Mouse (Mus musculus): ENCODE measurements around the gene Pip5k1b. TPM values are rescaled to one million over a fixed set of nuclear protein-coding genes. Genes with fewer than 3 reads are reported as not detected.

Gene Pip5k1b
- polyA plus RNA-seq, 1 experiment = 10.4 TPM

DNA sequence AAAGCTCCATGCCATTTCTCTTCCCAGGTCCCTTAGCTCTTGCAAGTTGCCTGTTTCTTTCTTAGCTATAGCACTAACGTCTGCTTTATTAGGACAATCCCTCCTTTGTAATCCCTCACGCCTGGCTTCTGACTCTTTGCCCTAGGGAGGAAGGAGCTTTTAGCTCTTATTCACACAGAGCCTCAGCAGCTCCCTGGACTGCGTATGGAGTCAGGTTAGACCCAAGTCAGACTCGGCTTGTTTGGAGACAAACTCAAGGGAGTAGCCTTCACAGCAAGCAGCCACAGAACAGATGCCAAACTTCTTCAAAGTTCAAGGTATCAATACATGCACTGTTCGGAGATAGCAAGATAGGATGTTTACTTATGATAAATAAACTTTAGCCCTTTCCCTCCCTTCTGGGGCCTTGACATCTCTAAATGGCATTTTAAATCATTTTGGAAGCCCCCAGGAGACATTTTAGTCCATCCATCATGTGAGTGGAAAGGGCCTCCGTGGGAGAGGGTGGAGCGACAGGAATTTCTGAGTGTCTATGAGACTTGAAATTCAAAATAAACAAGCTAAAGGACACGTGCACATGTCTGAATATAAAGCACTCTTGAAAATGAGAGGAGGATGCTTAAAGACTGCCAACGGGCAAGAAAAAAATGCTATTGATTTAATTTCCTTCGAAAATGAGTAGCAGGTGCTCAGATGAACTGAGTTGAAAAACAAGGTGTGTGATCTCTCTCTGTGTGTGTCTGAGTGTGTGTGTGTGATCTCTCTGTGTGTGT, 231.6 kb downstream of the Pip5k1b start:
- Histone ChIP-seq H3K4me1 (ENCODE audit: control insufficient read depth, insufficient read depth, low read length) (no peaks in the 10 kb centered on the region), H3K27ac (ENCODE audit: control insufficient read depth, insufficient read depth, low read depth, low read length, poor library complexity) (no peak overlapping the region), H3K4me3 (replicated peaks; ENCODE audit: control insufficient read depth, low read depth, low read length) (no peak overlapping the region)
- TF ChIP-seq CTCF (IDR thresholded peaks at IDR 0.05; ENCODE audit: control insufficient read depth, insufficient read depth, low read length) (no peak), POLR2A (IDR thresholded peaks at IDR 0.05; ENCODE audit: borderline replicate concordance, control insufficient read depth, low read depth, low read length) (no peak)
- WGBS = 84% methylated on average over 10 of the region's 10 CpGs

DNA sequence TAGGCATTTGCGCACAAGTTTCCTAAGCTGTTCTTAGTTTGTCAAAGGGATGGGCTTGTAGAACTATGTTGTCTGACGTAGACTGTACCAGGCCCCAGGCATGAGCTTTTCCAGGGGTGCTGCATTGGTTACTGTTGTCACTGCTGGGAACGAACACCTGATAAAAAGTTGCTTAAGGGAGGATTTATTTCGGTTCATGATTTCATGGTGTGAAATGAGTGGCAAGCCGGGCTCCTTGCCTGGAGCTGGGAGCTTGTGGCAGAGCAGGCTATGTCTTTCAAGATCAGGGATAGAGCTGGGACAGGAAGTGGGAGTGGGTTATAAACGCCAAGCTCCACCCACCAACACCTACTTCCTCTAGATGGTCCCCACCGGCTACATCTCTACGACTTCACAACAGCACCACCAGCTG, 233.8 kb downstream of the Pip5k1b start:
- H3K27ac ChIP-seq (ENCODE audit: control insufficient read depth, insufficient read depth, low read depth, low read length, poor library complexity) = no peak overlapping the region

DNA sequence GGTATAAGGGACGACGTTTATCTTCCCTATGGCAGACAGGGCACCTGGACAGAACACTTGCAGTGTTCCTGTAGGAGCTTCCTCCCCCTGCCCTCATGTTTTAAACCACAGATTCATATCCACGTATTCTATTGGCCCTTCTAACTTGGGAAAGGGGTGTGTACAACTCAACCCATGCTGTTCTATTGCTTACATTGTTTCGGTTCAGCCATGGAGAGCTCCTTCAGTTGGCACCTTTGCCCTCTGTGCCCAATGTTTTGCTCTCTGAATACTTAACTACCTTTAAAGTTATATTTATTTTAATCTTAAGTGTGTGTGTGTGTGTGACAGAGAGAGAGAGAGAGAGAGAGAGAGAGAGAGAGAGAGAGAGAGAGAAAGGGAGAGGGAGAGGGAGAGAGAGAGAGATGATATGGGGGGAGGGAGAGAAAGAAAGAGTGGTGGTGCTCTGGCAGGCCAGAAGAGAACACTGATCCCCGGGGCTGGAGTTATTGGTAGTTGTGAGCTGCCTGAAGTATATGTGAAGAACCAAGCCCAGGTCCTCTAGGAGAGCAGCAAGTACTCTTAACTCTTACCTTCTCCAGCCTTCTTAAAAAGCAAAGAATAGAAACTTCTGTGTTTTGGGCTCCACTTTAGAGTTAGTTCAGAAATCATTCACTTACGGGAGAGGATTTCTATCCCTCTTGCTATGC, 234.3 kb downstream of the Pip5k1b start:
- Histone ChIP-seq H3K27ac (ENCODE audit: control insufficient read depth, insufficient read depth, low read depth, low read length, poor library complexity) (no peak overlapping the region), H3K4me3 (replicated peaks; ENCODE audit: control insufficient read depth, low read depth, low read length) (no peak overlapping the region), H3K4me1 (ENCODE audit: control insufficient read depth, insufficient read depth, low read length) (no peaks in the 10 kb centered on the region)
- TF ChIP-seq CTCF (IDR thresholded peaks at IDR 0.05; ENCODE audit: control insufficient read depth, insufficient read depth, low read length) (no peak), POLR2A (IDR thresholded peaks at IDR 0.05; ENCODE audit: borderline replicate concordance, control insufficient read depth, low read depth, low read length) (no peak)
- whole genome bisulfite sequencing = 89% methylated on average over 6 of the region's 6 CpGs

More for the DNA sequence above, 233.8 kb downstream of the Pip5k1b start:
- no peaks in the 10 kb centered on the region for H3K4me1 ChIP-seq (ENCODE audit: control insufficient read depth, insufficient read depth, low read length)
- 88% methylated on average over 8 of the region's 8 CpGs for WGBS
- TF ChIP-seq POLR2A (IDR thresholded peaks at IDR 0.05; ENCODE audit: borderline replicate concordance, control insufficient read depth, low read depth, low read length) (no peak), CTCF (IDR thresholded peaks at IDR 0.05; ENCODE audit: control insufficient read depth, insufficient read depth, low read length) (no peak)
- no peak overlapping the region for H3K4me3 ChIP-seq (replicated peaks; ENCODE audit: control insufficient read depth, low read depth, low read length)

DNA sequence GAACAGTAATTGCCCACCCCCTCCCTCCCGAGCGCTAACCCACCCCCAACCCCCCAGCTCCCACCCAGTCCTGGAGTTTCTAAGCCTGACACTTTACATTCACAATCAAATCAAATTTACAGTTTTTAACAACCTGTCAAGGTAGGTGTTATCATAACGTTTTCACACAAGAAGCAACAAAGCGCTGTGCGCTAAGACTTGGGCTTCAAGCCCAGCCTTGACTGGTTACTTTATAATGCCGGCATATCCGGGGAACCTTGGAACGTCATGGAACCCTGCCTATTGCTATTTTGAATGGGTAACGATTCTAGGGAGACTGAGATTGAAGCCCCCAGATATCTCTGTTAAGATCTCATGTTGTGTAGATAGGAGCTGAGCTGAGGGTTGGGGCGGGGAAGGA, 237.5 kb downstream of the Pip5k1b start:
- 89% methylated on average over 10 of the region's 10 CpGs for WGBS
- H3K4me1 ChIP-seq (ENCODE audit: control insufficient read depth, insufficient read depth, low read length) = no peaks in the 10 kb centered on the region
- TF ChIP-seq POLR2A (IDR thresholded peaks at IDR 0.05; ENCODE audit: borderline replicate concordance, control insufficient read depth, low read depth, low read length) = no peak
- TF ChIP-seq CTCF (IDR thresholded peaks at IDR 0.05; ENCODE audit: control insufficient read depth, insufficient read depth, low read length) = no peak

DNA sequence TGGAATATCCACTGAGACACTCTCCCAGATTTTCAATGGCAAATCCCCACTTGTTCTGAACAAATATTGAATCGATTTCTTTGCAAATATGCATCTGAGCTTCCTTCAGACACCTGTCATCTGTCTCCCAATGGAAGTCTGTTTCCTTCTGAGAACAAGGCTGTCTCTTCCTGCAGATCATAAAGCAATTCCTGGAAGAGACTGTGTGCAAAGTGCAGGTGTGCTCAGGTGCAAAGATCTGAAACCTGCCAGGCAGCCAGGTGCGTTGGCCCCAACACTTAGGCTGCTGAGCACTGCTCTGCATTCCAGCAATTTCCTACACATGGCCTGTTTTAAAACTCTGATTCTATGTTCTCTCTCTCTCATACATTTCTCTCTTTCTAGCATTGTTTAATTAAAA, 237.9 kb downstream of the Pip5k1b start:
- 93% methylated on average over 2 of the region's 2 CpGs for WGBS
- H3K27ac ChIP-seq (ENCODE audit: control insufficient read depth, insufficient read depth, low read depth, low read length, poor library complexity) = no peak overlapping the region
- TF ChIP-seq CTCF (IDR thresholded peaks at IDR 0.05; ENCODE audit: control insufficient read depth, insufficient read depth, low read length) (no peak), POLR2A (IDR thresholded peaks at IDR 0.05; ENCODE audit: borderline replicate concordance, control insufficient read depth, low read depth, low read length) (no peak)
- H3K4me3 ChIP-seq (replicated peaks; ENCODE audit: control insufficient read depth, low read depth, low read length) = no peak overlapping the region
- no peaks in the 10 kb centered on the region for H3K4me1 ChIP-seq (ENCODE audit: control insufficient read depth, insufficient read depth, low read length)

More for the DNA sequence above, 237.5 kb downstream of the Pip5k1b start:
- Histone ChIP-seq H3K27ac (ENCODE audit: control insufficient read depth, insufficient read depth, low read depth, low read length, poor library complexity) (no peak overlapping the region), H3K4me3 (replicated peaks; ENCODE audit: control insufficient read depth, low read depth, low read length) (no peak overlapping the region)

DNA sequence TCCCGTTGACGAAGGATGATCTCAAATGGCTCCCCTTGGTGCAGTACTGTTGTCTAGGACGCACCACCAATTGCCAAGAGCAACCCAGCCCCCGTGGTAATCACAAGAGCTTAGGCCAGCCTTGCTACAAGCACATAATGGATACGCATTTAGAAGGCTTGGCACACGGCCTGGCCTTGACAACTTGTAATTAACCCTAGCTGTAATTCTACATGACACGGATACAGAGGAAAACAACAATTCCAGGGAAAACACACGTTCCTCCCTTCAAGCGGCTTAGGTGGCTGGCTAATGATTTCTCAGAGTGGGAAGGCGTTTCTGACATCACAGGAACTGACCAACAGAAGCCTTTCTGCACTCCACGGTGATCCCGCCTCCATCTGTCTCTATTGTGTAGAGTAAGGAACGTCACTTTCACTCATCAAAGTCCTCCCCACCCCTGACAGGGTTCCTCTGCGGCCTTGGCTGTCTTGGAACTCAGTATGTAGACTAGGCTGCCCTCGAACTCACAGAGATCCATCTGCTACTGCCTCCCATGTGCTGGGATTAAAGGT, 238.6 kb downstream of the Pip5k1b start:
- H3K27ac ChIP-seq (ENCODE audit: control insufficient read depth, insufficient read depth, low read depth, low read length, poor library complexity) = no peak overlapping the region
- H3K4me3 ChIP-seq (replicated peaks; ENCODE audit: control insufficient read depth, low read depth, low read length) = no peak overlapping the region
- no peaks in the 10 kb centered on the region for H3K4me1 ChIP-seq (ENCODE audit: control insufficient read depth, insufficient read depth, low read length)
- no peak for TF ChIP-seq POLR2A (IDR thresholded peaks at IDR 0.05; ENCODE audit: borderline replicate concordance, control insufficient read depth, low read depth, low read length)
- no peak for TF ChIP-seq CTCF (IDR thresholded peaks at IDR 0.05; ENCODE audit: control insufficient read depth, insufficient read depth, low read length)
- WGBS = 90% methylated on average over 15 of the region's 15 CpGs

DNA sequence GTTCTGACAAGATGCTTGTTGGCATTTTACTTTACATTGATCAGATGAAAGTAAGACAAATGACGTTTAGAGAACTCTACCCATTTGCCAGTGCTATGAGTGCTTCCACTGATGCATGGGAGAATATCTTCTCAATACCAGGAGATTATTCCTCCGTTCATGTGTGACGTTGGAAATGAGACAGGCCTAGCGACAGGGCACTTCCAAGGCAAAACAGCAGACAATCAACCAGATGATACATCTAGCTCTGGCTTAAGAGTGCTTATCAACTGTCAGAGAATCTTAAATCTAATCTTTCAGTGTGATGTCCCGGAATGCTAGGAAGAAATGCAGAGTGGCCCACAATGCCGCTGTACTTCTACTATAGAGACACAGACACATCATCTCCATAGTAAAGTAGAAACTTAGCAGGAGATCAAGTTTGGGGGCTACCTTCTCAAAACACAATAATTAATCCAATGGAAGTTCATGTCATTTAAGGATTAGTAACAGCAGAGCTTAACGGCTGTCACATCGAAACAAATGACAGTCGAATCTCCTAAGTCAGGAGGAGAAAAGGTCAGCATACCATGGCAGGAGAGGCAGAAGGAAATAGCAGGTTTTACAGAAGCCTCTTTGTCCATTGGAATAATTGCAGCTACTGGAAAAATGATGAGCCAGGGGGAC, 239.5 kb downstream of the Pip5k1b start:
- 92% methylated on average over 9 of the region's 9 CpGs for WGBS
- H3K4me1 ChIP-seq (ENCODE audit: control insufficient read depth, insufficient read depth, low read length) = no peaks in the 10 kb centered on the region
- TF ChIP-seq POLR2A (IDR thresholded peaks at IDR 0.05; ENCODE audit: borderline replicate concordance, control insufficient read depth, low read depth, low read length) (no peak), CTCF (IDR thresholded peaks at IDR 0.05; ENCODE audit: control insufficient read depth, insufficient read depth, low read length) (no peak)
- no peak overlapping the region for H3K27ac ChIP-seq (ENCODE audit: control insufficient read depth, insufficient read depth, low read depth, low read length, poor library complexity)
- H3K4me3 ChIP-seq (replicated peaks; ENCODE audit: control insufficient read depth, low read depth, low read length) = no peak overlapping the region

DNA sequence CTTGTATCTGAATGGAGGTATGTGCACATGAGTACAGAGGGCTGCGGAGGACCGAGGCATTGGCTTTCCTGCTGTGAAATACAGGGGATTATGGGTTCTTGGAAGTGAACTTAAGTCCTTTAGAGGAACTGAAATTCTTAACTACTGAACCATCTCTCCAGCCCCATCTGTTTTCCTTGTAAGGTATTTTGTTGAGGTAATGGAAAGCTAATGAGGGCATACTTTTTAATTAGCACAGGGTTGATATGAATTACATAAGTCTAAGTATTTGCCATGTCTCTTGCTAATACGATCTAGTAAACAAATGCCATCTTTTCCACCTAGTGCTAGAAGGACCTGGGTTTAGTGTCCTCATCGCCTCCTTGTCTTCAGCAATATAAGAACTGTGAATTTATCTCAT, 240.4 kb downstream of the Pip5k1b start:
- TF ChIP-seq POLR2A (IDR thresholded peaks at IDR 0.05; ENCODE audit: borderline replicate concordance, control insufficient read depth, low read depth, low read length) (no peak), CTCF (IDR thresholded peaks at IDR 0.05; ENCODE audit: control insufficient read depth, insufficient read depth, low read length) (no peak)
- no peak overlapping the region for H3K27ac ChIP-seq (ENCODE audit: control insufficient read depth, insufficient read depth, low read depth, low read length, poor library complexity)
- no peaks in the 10 kb centered on the region for H3K4me1 ChIP-seq (ENCODE audit: control insufficient read depth, insufficient read depth, low read length)
- no peak overlapping the region for H3K4me3 ChIP-seq (replicated peaks; ENCODE audit: control insufficient read depth, low read depth, low read length)
- 91% methylated on average over 4 of the region's 4 CpGs for WGBS

All from bone marrow, adult 2 months (tissue).